Mouse (Mus musculus) megakaryocyte, embryonic 14.5 days (primary cell): ENCODE measurements around the gene Eif2b5.

ENCODE experiments used
- FLI1 ChIP-seq: IDR thresholded peaks from 2 replicates; pipeline ENCODE4 v1.6.1; 2012; ENCODE audit warnings: low read length, inconsistent platforms, mixed read lengths
- GATA1 ChIP-seq: IDR thresholded peaks from 3 replicates; pipeline ENCODE4 v1.6.1; 2012; ENCODE audit warnings: mixed read lengths, low read length, inconsistent platforms, borderline replicate concordance

- TF ChIP-seq GATA1 (no peak), FLI1 (no peak)
These were observed 24.9 kb upstream of the Eif2b5 start for GRCm38 (mm10) chr16:20473748-20474147.
